Mouse (Mus musculus): ENCODE results near the gene Adam8. TPM values are rescaled to one million over a fixed set of nuclear protein-coding genes. Genes with fewer than 3 reads are reported as not detected.

The Adam8 gene
- total RNA-seq, 2 experiments from 2014 or later: 3.1 to 3.9 TPM

- Histone ChIP-seq H3K27ac (peak within 1 kb of the TSS; percentile 78), H3K4me3 (peak within 1 kb of the TSS; percentile 56)
- DNase-seq (ENCODE audit: extremely low spot score in 1 of 2, low spot score in 2 of 2): peak; percentile 89
- TF ChIP-seq CTCF (IDR thresholded peaks at IDR 0.05): no peak
- intact Hi-C loops (cut with DNase I): loop anchor here (2.0 kb wide), 1 partner anchor 58 kb away; the partner anchor contains the start of genes Tubgcp2 and Zfp511
Observed at GRCm38 (mm10) chr7:139978278-139978892, 14.0 kb downstream of the Adam8 start, which contains the start of gene 6430531B16Rik. TSS of gene 6430531B16Rik (minus strand) at chr7:139978755.

GRCm38 (mm10) chr7:139975471-139975870, 16.9 kb downstream of the Adam8 start:
- intact Hi-C loops (cut with DNase I): no loop called here
- no peak overlapping the region for H3K27ac ChIP-seq
- no peak overlapping the region for H3K4me3 ChIP-seq
- TF ChIP-seq CTCF (IDR thresholded peaks at IDR 0.05): no peak
- DNase-seq (ENCODE audit: extremely low spot score in 1 of 2, low spot score in 2 of 2): no peak

- no peak for TF ChIP-seq CTCF (IDR thresholded peaks at IDR 0.05)
- intact Hi-C loops (cut with DNase I): no loop called here
- DNase-seq (ENCODE audit: extremely low spot score in 1 of 2, low spot score in 2 of 2): no peak
- H3K4me3 ChIP-seq: no peak overlapping the region
- H3K27ac ChIP-seq: no peak overlapping the region
Observed at GRCm38 (mm10) chr7:139974307-139974706, 18.1 kb downstream of the Adam8 start.

- DNase-seq (ENCODE audit: extremely low spot score in 1 of 2, low spot score in 2 of 2): no peak
- TF ChIP-seq CTCF (IDR thresholded peaks at IDR 0.05): no peak
- intact Hi-C loops (cut with DNase I): no loop called here
- Histone ChIP-seq H3K27ac (no peak overlapping the region), H3K4me3 (no peak overlapping the region)
Observed at GRCm38 (mm10) chr7:139972923-139973331, 19.4 kb downstream of the Adam8 start.

GRCm38 (mm10) chr7:139971436-139971835, 20.9 kb downstream of the Adam8 start:
- no peak for TF ChIP-seq CTCF (IDR thresholded peaks at IDR 0.05)
- Histone ChIP-seq H3K27ac (no peak overlapping the region), H3K4me3 (no peak overlapping the region)
- no peak for DNase-seq (ENCODE audit: extremely low spot score in 1 of 2, low spot score in 2 of 2)
- intact Hi-C loops (cut with DNase I): no loop called here

- no peak for TF ChIP-seq CTCF (IDR thresholded peaks at IDR 0.05)
- intact Hi-C loops (cut with DNase I): no loop called here
- DNase-seq (ENCODE audit: extremely low spot score in 1 of 2, low spot score in 2 of 2): no peak
- Histone ChIP-seq H3K4me3 (no peak overlapping the region), H3K27ac (no peak overlapping the region)
Observed at GRCm38 (mm10) chr7:139970979-139971378, 21.4 kb downstream of the Adam8 start.

- intact Hi-C loops (cut with DNase I): no loop called here
- TF ChIP-seq CTCF (IDR thresholded peaks at IDR 0.05): no peak
Observed at GRCm38 (mm10) chr7:139970216-139970919, 22.0 kb downstream of the Adam8 start.

GRCm38 (mm10) chr7:139969348-139970130, 22.8 kb downstream of the Adam8 start:
- H3K27ac ChIP-seq: no peak overlapping the region
- peak; percentile 83 to 87 for DNase-seq (ENCODE audit: extremely low spot score in 1 of 2, low spot score in 2 of 2)
- intact Hi-C loops (cut with DNase I): loop anchor here (1.0 to 5.0 kb wide), 3 partner anchors 25 to 173 kb away; no protein-coding TSS in a partner anchor
- H3K4me3 ChIP-seq: no peak overlapping the region
- peak; percentile 78 for TF ChIP-seq CTCF (IDR thresholded peaks at IDR 0.05)

More at GRCm38 (mm10) chr7:139970216-139970919, 22.0 kb downstream of the Adam8 start:
- no peak for DNase-seq (ENCODE audit: extremely low spot score in 1 of 2, low spot score in 2 of 2)
- no peak overlapping the region for H3K4me3 ChIP-seq
- no peak overlapping the region for H3K27ac ChIP-seq

GRCm38 (mm10) chr7:139968428-139968827, 23.9 kb downstream of the Adam8 start:
- no peak overlapping the region for H3K4me3 ChIP-seq
- no peak for DNase-seq (ENCODE audit: extremely low spot score in 1 of 2, low spot score in 2 of 2)
- intact Hi-C loops (cut with DNase I): loop anchor here (5.0 kb wide), 1 partner anchor 174 kb away; no protein-coding TSS in a partner anchor

GRCm38 (mm10) chr7:139967175-139967574, 25.2 kb downstream of the Adam8 start:
- intact Hi-C loops (cut with DNase I): loop anchor here (5.0 kb wide), 1 partner anchor 175 kb away; no protein-coding TSS in a partner anchor
- no peak overlapping the region for H3K4me3 ChIP-seq
- H3K27ac ChIP-seq: no peak overlapping the region
- no peak for DNase-seq (ENCODE audit: extremely low spot score in 1 of 2, low spot score in 2 of 2)
- TF ChIP-seq CTCF (IDR thresholded peaks at IDR 0.05): no peak

More at GRCm38 (mm10) chr7:139968428-139968827, 23.9 kb downstream of the Adam8 start:
- H3K27ac ChIP-seq: no peak overlapping the region
- TF ChIP-seq CTCF (IDR thresholded peaks at IDR 0.05): no peak

GRCm38 (mm10) chr7:139963814-139964213, 28.5 kb downstream of the Adam8 start:
- Histone ChIP-seq H3K27ac (no peak overlapping the region), H3K4me3 (no peak overlapping the region)
- intact Hi-C loops (cut with DNase I): no loop called here
- TF ChIP-seq CTCF (IDR thresholded peaks at IDR 0.05): no peak
- DNase-seq (ENCODE audit: extremely low spot score in 1 of 2, low spot score in 2 of 2): no peak

GRCm38 (mm10) chr7:139961141-139961540, 31.2 kb downstream of the Adam8 start:
- intact Hi-C loops (cut with DNase I): no loop called here
- TF ChIP-seq CTCF (IDR thresholded peaks at IDR 0.05): no peak
- no peak for DNase-seq (ENCODE audit: extremely low spot score in 1 of 2, low spot score in 2 of 2)
- Histone ChIP-seq H3K4me3 (no peak overlapping the region), H3K27ac (no peak overlapping the region)

Measured in left cerebral cortex, adult 2 months (tissue).